Mouse (Mus musculus) CH12.LX (cell line): ENCODE results near the gene Mindy4b-ps.

Experiments used
- CTCF ChIP-seq, 2 experiments: IDR thresholded peaks in 1 of 2; conservative IDR thresholded peaks in 1 of 2; 2 replicates each; pipeline ENCODE4 v1.5.1; 2011 to 2012; ENCODE audit warnings: low read depth in 2 of 2, low read length in 2 of 2, improper control_type of control experiment in 1 of 2, inconsistent platforms in 1 of 2, mild to moderate bottlenecking in 1 of 2, moderate library complexity in 1 of 2
- ELF1 ChIP-seq: IDR thresholded peaks from 2 replicates; pipeline ENCODE4 v1.6.1; 2014; ENCODE audit warnings: low read depth, mild to moderate bottlenecking, inconsistent platforms, low read length, improper control_type of control experiment
- EP300 ChIP-seq: IDR thresholded peaks from 2 replicates; pipeline ENCODE4 v1.6.1; 2011; ENCODE audit warnings: low read length, improper control_type of control experiment
- KAT2A ChIP-seq: IDR thresholded peaks from 2 replicates; pipeline ENCODE4 v1.6.1; 2012; ENCODE audit warnings: low read length, improper control_type of control experiment, inconsistent platforms; ENCODE audit not compliant: insufficient replicate concordance
- MAFK ChIP-seq: IDR thresholded peaks from 2 replicates; pipeline ENCODE4 v1.6.1; 2011; ENCODE audit warnings: low read length, improper control_type of control experiment; ENCODE audit not compliant: insufficient replicate concordance
- MEF2A ChIP-seq: IDR thresholded peaks from 2 replicates; pipeline ENCODE4 v1.6.1; 2014; ENCODE audit warnings: low read depth, mild to moderate bottlenecking, inconsistent platforms, low read length, improper control_type of control experiment, borderline replicate concordance
- MXI1 ChIP-seq: IDR thresholded peaks from 2 replicates; pipeline ENCODE4 v1.6.1; 2011; ENCODE audit warnings: mild to moderate bottlenecking, low read depth, low read length, improper control_type of control experiment
- NELFE ChIP-seq: IDR thresholded peaks from 2 replicates; pipeline ENCODE4 v1.6.1; 2011; ENCODE audit warnings: low read depth, low read length, improper control_type of control experiment
- NRF1 ChIP-seq: IDR thresholded peaks from 2 replicates; pipeline ENCODE4 v1.6.1; 2014; ENCODE audit warnings: low read depth, mild to moderate bottlenecking, inconsistent platforms, low read length, improper control_type of control experiment, moderate library complexity
- POLR2A ChIP-seq: IDR thresholded peaks from 2 replicates; pipeline ENCODE4 v1.6.1; 2011; ENCODE audit warnings: low read depth, mild to moderate bottlenecking, improper control_type of control experiment, low read length
- RCOR1 ChIP-seq: conservative IDR thresholded peaks from 2 replicates; pipeline ENCODE4 v1.6.1; 2012; ENCODE audit warnings: low read depth, mild to moderate bottlenecking, inconsistent platforms, low read length, improper control_type of control experiment
- ZNF384 ChIP-seq: IDR thresholded peaks from 2 replicates; pipeline ENCODE4 v1.6.1; 2012; ENCODE audit warnings: low read depth, low read length, improper control_type of control experiment, inconsistent platforms

GRCm38 (mm10) chr3:58822211-58822610, at the start of gene Mindy4b-ps:
- TF ChIP-seq CTCF (conservative IDR thresholded peaks at IDR 0.05 in 1 of 2, IDR thresholded peaks at IDR 0.05 in 1 of 2; ENCODE audit: low read depth in 2 of 2, low read length in 2 of 2) (no peak), EP300 (no peak), NELFE (no peak), POLR2A (no peak), KAT2A (no peak), ZNF384 (no peak), ELF1 (no peak), RCOR1 (no peak), MAFK (no peak), MXI1 (no peak), NRF1 (no peak), MEF2A (no peak)
